Mouse (Mus musculus) adrenal gland (tissue): Measurements from ENCODE around the gene C130074G19Rik.

ENCODE experiments used
- intact Hi-C: fragments of 180-260 bp; cut with DNase I; formaldehyde crosslinking; loops from one replicate; pipeline ENCODE4 v1.15.1; 2025
- long read RNA-seq, 2 experiments: library from polyadenylated mRNA; unstranded; transcript quantifications; one replicate each; pipeline ENCODE4 v2.0.0; 2020; ENCODE audit warnings: borderline replicate concordance in 1 of 2; ENCODE audit not compliant: insufficient replicate concordance in 1 of 2

The C130074G19Rik gene
- long read RNA-seq, experiment 1, result 0 reads
- long read RNA-seq, experiment 2, partial matches to known transcripts, result 0 of 1 reads
- long read RNA-seq, experiment 2, other reads (novel, unspliced or antisense), result 0 of 1 reads

- intact Hi-C loops, result no loop called here
Observed at GRCm38 (mm10) chr1:184882281-184883268, at the start of gene C130074G19Rik. Gene C130074G19Rik, minus strand, starts transcription at chr1:184883218.

- intact Hi-C loops, result no loop called here
Observed at GRCm38 (mm10) chr1:184931097-184931496, 48.1 kb upstream of the C130074G19Rik start.

GRCm38 (mm10) chr1:184928382-184928781 is 45.4 kb upstream of the C130074G19Rik start:
- intact Hi-C loops, result no loop called here

GRCm38 (mm10) chr1:184927911-184928310 is 44.9 kb upstream of the C130074G19Rik start:
- intact Hi-C loops, result no loop called here

GRCm38 (mm10) chr1:184922824-184923223 is 39.8 kb upstream of the C130074G19Rik start:
- intact Hi-C loops, result no loop called here

- intact Hi-C loops, result no loop called here
Observed at GRCm38 (mm10) chr1:184920057-184920456, 37.0 kb upstream of the C130074G19Rik start.

GRCm38 (mm10) chr1:184918227-184918888 is 35.3 kb upstream of the C130074G19Rik start:
- intact Hi-C loops, result no loop called here

GRCm38 (mm10) chr1:184912336-184912735 is 29.3 kb upstream of the C130074G19Rik start:
- intact Hi-C loops, result no loop called here

- intact Hi-C loops, result no loop called here
Observed at GRCm38 (mm10) chr1:184911861-184912260, 28.8 kb upstream of the C130074G19Rik start.

- intact Hi-C loops, result no loop called here
Observed at GRCm38 (mm10) chr1:184908558-184908957, 25.5 kb upstream of the C130074G19Rik start.

GRCm38 (mm10) chr1:184905904-184906745 is 23.1 kb upstream of the C130074G19Rik start:
- intact Hi-C loops, result no loop called here

- intact Hi-C loops, result no loop called here
Observed at GRCm38 (mm10) chr1:184905371-184905770, 22.4 kb upstream of the C130074G19Rik start.

- intact Hi-C loops, result no loop called here
Observed at GRCm38 (mm10) chr1:184903697-184904096, 20.7 kb upstream of the C130074G19Rik start.

- intact Hi-C loops, result no loop called here
Observed at GRCm38 (mm10) chr1:184902886-184903285, 19.9 kb upstream of the C130074G19Rik start.

- intact Hi-C loops, result no loop called here
Observed at GRCm38 (mm10) chr1:184897350-184897749, 14.3 kb upstream of the C130074G19Rik start.

GRCm38 (mm10) chr1:184891998-184892397 is 9.0 kb upstream of the C130074G19Rik start:
- intact Hi-C loops, result loop anchor here (5.0 kb wide), 1 partner anchor 70 kb away; no protein-coding TSS in a partner anchor

GRCm38 (mm10) chr1:184889454-184889853 is 6.4 kb upstream of the C130074G19Rik start:
- intact Hi-C loops, result loop anchor here (5.0 kb wide), 1 partner anchor 37 kb away; no protein-coding TSS in a partner anchor

- intact Hi-C loops, result loop anchor here (5.0 kb wide), 1 partner anchor 34 kb away; no protein-coding TSS in a partner anchor
Observed at GRCm38 (mm10) chr1:184886160-184886559, 3.1 kb upstream of the C130074G19Rik start.

GRCm38 (mm10) chr1:184881861-184882260 is 1.2 kb downstream of the C130074G19Rik start:
- intact Hi-C loops, result no loop called here

- intact Hi-C loops, result no loop called here
Observed at GRCm38 (mm10) chr1:184881211-184881610, 1.8 kb downstream of the C130074G19Rik start.

- intact Hi-C loops, result no loop called here
Observed at GRCm38 (mm10) chr1:184878860-184879259, 4.2 kb downstream of the C130074G19Rik start.
